Mouse (Mus musculus): ENCODE results near the gene Vmn2r28.
"Not testable (repeated sequence)": the region's sequence is repeated elsewhere in the genome, so short reads cannot be mapped to it uniquely, and the experiment has no call there.

The Vmn2r28 gene

DNA sequence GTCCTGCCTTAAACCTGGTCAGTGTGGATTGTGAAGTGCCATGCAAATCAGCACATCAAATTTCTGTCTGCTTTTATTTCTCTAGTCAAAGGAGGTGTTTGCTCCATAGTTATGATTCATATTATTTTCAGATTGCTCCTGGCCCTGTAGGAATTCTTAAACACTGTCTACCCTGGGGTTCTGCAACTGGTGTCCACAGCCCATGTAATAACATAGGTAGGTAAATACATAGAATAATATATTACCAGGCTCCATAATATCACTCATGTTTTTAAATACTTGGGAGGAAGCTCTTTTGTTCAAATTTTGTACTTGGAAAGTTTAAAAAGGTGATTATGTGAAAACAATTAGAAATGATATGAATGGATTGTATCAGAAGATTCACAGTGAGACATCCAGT lies at the start of gene Vmn2r28:
Vmn2r28 (minus strand) TSS at position 101 of the 400 bp plus-strand sequence.
- in situ Hi-C loops (cut with MboI, MseI), result not testable (repeated sequence)

DNA sequence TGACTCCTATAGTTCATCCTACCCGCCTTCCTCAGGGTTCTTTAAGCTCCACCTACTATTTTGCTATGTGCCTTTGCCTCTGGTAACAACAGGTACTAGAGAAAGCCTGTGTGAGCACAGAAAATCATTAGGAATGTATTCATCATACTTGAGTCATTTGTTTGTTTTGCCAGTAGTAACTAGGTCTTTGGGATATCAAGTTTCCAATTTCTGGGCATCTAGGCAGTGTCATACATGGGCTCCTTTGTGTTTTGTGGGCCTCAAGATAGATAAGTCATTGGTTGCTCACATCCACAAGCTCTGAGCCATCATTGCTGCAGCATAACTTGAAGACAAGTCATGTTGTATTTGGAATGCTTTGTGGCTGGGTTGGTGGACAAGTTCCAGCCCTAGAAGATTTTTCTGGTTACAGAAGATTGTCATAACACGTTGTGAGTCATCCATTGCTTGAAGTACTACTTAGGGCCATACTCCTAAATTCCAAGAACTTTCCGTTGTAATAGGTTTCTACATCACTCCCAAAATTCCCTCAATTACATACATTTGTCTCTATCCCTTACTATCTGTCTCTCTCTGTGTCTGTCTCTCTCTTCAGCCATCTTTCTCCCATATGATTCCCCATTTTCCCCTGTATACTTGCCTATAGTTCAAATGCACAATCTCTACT lies 47.1 kb upstream of the Vmn2r28 start:
- in situ Hi-C loops (cut with MboI, MseI), result loop anchor here (5.0 to 10.0 kb wide), 2 partner anchors 66 to 126 kb away; partner anchors contain the start of gene Vmn1r58

DNA sequence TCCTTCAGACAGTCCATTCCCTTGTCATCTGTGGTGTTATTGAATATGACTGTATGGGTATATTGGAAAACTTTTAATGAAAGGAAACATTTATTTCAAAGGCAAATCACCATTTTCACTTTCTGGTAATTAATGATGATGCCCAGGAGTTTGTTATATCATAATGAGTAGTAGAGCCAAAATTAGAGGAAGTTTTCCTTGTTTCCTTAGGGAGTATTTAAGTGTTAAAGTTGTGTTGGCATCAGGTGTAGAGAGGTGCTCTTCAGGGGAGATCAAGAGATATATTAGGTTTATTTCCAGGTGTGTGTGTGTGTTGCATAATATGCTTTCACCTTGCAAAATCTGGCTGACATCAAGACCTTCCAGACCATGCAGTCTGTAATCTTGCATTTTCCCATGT lies 37.1 kb downstream of the Vmn2r28 start, which contains the start of gene Vmn1r59:
Vmn1r59 (minus strand) TSS at position 101 of the 400 bp plus-strand sequence.
- in situ Hi-C loops (cut with MboI, MseI), result no loop called here

DNA sequence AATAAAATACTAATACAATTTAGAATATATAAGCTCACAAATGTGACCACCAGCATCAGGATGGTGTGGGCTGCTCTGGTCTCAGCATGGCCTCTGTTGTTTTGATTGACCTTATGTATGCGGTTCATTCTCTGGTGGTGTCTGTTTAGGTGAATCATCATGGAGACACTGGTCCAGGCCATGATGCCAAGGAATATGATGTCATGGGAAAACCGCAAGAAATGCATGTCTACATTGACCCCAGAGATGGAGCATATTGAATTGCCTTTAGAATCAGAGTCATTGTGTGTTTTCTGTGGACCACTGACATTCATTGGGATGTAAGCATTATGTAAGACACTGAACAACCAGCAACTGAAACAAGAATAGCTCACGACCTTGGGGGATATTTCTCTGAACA lies 39.7 kb downstream of the Vmn2r28 start:
- in situ Hi-C loops (cut with MboI, MseI), result not testable (repeated sequence)

DNA sequence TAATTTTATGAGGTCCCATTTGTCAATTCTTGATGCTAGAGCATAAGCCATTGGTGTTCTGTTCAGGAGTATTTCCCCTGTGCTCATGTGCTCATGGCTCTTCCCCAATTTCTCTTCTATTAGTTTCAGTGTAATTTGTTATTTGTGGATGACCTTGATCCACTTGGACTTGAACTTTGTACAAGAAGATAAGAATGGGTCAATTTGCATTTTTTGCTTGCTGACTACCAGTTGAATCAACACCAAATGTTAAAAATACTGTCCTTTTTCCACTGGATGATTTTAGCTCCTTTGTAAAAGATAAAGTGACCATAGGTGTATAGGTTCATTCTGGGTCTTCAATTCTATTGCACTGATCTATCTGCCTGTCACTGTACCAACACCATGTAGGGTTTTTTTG lies 45.1 kb downstream of the Vmn2r28 start:
- in situ Hi-C loops (cut with MboI, MseI), result no loop called here

Data from T-helper 1 cell (primary cell).